Mouse (Mus musculus) right cerebral cortex, postnatal 14 days (tissue): Measurements from ENCODE around the gene Gm20931.
"Not testable (repeated sequence)": the region's sequence is repeated elsewhere in the genome, so short reads cannot be mapped to it uniquely, and the experiment has no call there.

ENCODE experiments used
- DNase-seq: peaks from one replicate; pipeline ENCODE4 v3.0.0; 2022

Gene Gm20931

GRCm38 (mm10) chrY:55213420-55213819 lies at the start of gene Gm20931:
Gene Gm20931, plus strand, starts transcription at chrY:55213720.
- DNase-seq = not testable (repeated sequence)
